Mouse (Mus musculus) forebrain, embryonic 14.5 days (tissue): Measurements from ENCODE around the gene Vps13d. TPM values are rescaled to one million over a fixed set of nuclear protein-coding genes. Genes with fewer than 3 reads are reported as not detected.

Source experiments
- ATAC-seq: fragments of 200-750 bp; cut with Nextera tagmentation; 2 replicates; pipeline ENCODE4 v1.8.0; 2017; ENCODE audit warnings: mild to moderate bottlenecking, moderate library complexity
- DNase-seq: peaks from one replicate; pipeline ENCODE4 v3.0.0-alpha.2; 2015; ENCODE audit warnings: low spot score
- H3K27ac ChIP-seq: fragments of 300-500 bp; sonication (generic); 2 replicates; pipeline ENCODE4 v1.5.1; 2014; ENCODE audit warnings: low read depth, mild to moderate bottlenecking, control low read depth, low read length, moderate library complexity
- H3K27me3 ChIP-seq: fragments of 300-500 bp; sonication (generic); replicated peaks from 2 replicates; pipeline ENCODE4 v1.6.1; 2014; ENCODE audit warnings: low read length, control low read depth, mixed read lengths; ENCODE audit not compliant: control insufficient read depth, insufficient read depth
- H3K36me3 ChIP-seq: fragments of 300-500 bp; sonication (generic); 2 replicates; pipeline ENCODE4 v1.6.1; 2014; ENCODE audit warnings: low read length, control low read depth; ENCODE audit not compliant: control insufficient read depth, insufficient read depth
- H3K4me1 ChIP-seq: fragments of 300-500 bp; sonication (generic); 2 replicates; pipeline ENCODE4 v1.6.1; 2014; ENCODE audit warnings: antibody characterized with exemption, low read length, control low read depth; ENCODE audit not compliant: control insufficient read depth, insufficient read depth
- H3K4me2 ChIP-seq: fragments of 300-500 bp; sonication (generic); 2 replicates; pipeline ENCODE4 v1.6.1; 2014; ENCODE audit warnings: mild to moderate bottlenecking, control low read depth, low read length
- H3K4me3 ChIP-seq: fragments of 300-500 bp; sonication (generic); 2 replicates; pipeline ENCODE4 v1.5.1; 2014; ENCODE audit warnings: low read depth, low read length, control low read depth
- H3K9ac ChIP-seq: fragments of 300-500 bp; sonication (generic); 2 replicates; pipeline ENCODE4 v1.6.1; 2014; ENCODE audit warnings: mild to moderate bottlenecking, low read length, control low read depth, moderate library complexity
- H3K9me3 ChIP-seq: fragments of 300-500 bp; sonication (generic); replicated peaks from 2 replicates; pipeline ENCODE4 v1.6.1; 2016; ENCODE audit warnings: low read length, control low read depth, mixed read lengths; ENCODE audit not compliant: control insufficient read depth
- WGBS: fragments of 180-500 bp; shearing (Covaris S2); extraction: QIAGEN DNeasy Blood & Tissue Kit; methylation state at CpG from one replicate; pipeline ENCODE4 v1.1.7; 2014; 5-methylcytosine and 5-hydroxymethylcytosine counted together
- polyA plus RNA-seq: library from polyadenylated mRNA; unstranded; fragments of >200 nt; fragmentation: Nextera tagmentation; extraction: Ambion mirVana; gene quantifications from 2 replicates; pipeline ENCODE4 v1.2.1, GENCODE M21; 2014

Gene Vps13d
- polyA plus RNA-seq, 1 experiment from 2014 or later: 9.0 TPM

DNA sequence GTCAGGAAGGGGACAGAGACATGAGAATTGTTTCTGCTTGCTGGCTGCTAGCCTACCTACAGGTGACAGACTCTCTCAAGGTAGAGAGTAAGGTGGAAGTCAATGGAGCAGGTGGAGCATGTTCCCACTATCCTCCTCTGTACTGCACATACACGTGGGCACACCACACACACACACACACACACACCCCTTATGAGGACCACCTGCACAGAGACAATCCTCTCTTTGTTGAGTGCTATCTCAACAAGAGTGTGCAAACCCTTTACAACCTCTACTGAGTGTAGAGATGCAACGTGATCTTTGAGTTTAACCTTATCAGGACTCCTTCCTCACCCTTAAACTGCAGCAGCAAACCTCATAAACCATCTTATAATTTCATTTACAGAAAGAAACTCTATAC, 8.5 kb upstream of the Vps13d start:
- Histone ChIP-seq H3K9me3 (no peaks in the 10 kb centered on the region), H3K27me3 (no peaks in the 10 kb centered on the region), H3K4me1 (no peaks in the 10 kb centered on the region), H3K36me3 (no peaks in the 10 kb centered on the region), H3K4me2 (no peak overlapping the region), H3K4me3 (no peak overlapping the region), H3K27ac (no peak overlapping the region), H3K9ac (no peak overlapping the region)
- no peak for ATAC-seq
- 69% methylated on average over 2 of the region's 2 CpGs for WGBS
- DNase-seq: no peak

GRCm38 (mm10) chr4:145201424-145201823, 6.6 kb upstream of the Vps13d start:
- H3K4me1 ChIP-seq: no peaks in the 10 kb centered on the region
- H3K4me2 ChIP-seq: no peak overlapping the region
- no peaks in the 10 kb centered on the region for H3K36me3 ChIP-seq
- H3K9ac ChIP-seq: no peak overlapping the region
- 70% methylated on average over 3 of the region's 3 CpGs for WGBS
- H3K4me3 ChIP-seq: no peak overlapping the region
- H3K9me3 ChIP-seq: no peaks in the 10 kb centered on the region
- no peaks in the 10 kb centered on the region for H3K27me3 ChIP-seq
- DNase-seq: no peak
- H3K27ac ChIP-seq: no peak overlapping the region
- ATAC-seq: no peak

DNA sequence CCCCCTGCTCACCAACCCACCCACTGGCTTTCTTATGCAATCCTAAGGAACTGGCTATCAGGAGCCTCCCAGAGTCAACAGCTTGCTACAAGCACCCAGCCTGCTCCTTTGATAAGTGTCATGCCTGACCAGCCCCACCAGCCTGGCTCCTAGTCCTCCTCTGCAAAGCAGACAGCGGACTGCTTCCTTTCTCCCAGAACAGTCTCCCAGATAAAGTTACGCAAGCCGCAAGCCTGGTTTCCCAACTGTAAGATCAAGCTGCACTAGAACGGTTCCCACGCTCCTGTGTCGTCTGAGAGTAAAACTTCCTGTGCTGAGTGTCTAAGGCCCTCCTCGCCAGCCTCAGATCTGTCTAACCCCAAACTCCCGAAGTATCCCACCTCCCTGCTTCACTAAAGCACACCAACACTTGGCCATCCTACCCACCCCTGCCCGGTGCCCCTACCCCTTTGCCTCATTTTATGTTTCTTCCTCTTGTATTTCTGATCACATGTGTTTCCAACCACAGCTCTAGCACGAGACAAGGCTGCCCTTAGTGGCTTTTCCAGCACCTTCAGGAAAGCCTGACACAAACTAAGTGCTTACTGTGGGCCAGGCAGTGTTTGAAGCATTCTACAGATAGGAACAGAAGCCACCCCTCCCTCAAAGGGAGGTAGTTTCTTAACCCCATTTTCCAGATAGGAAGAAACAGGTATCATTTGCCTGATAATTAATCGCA, 5.3 kb upstream of the Vps13d start:
- Histone ChIP-seq H3K9ac (no peak overlapping the region), H3K36me3 (no peaks in the 10 kb centered on the region), H3K4me2 (no peak overlapping the region), H3K4me3 (no peak overlapping the region), H3K4me1 (no peaks in the 10 kb centered on the region), H3K27ac (no peak overlapping the region), H3K9me3 (no peaks in the 10 kb centered on the region), H3K27me3 (no peaks in the 10 kb centered on the region)
- DNase-seq (no peak), ATAC-seq (no peak)
- 68% methylated on average over 11 of the region's 11 CpGs for WGBS

DNA sequence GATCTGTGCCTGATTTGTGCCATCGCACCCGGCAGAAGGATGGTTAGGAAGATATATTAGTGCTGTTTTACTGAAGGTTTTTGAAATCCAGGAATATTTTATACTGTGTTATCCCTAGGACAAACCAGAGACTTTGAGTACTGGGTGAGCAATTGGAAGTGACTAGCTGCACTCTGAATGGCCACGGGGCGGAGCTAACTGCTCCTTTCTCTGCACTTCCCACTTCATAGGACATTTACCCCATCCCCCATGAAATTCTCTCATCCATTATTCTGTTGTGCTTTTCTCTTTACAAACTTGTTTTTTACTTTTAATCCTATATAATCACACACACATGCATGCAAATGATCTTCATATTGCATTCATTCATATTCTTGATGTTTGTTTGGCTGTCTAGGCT, 1.8 kb upstream of the Vps13d start:
- H3K27me3 ChIP-seq: no peaks in the 10 kb centered on the region
- 74% methylated on average over 4 of the region's 4 CpGs for WGBS
- no peak overlapping the region for H3K27ac ChIP-seq
- no peak overlapping the region for H3K9ac ChIP-seq
- peaks cover 7% of the 10 kb centered on the region; the same call in 1 of the 2 replicates for H3K4me1 ChIP-seq
- no peak overlapping the region for H3K4me3 ChIP-seq
- ATAC-seq (no peak), DNase-seq (no peak)
- H3K9me3 ChIP-seq: no peaks in the 10 kb centered on the region
- H3K4me2 ChIP-seq: no peak overlapping the region
- H3K36me3 ChIP-seq: no peaks in the 10 kb centered on the region

- Histone ChIP-seq H3K9ac (peak overlapping the region; percentile 88; the same call in 1 of the 2 replicates), H3K4me3 (peak overlapping the region; percentile 88)
- ATAC-seq: peak; percentile 42; the same call in 1 of the 2 replicates
Observed at GRCm38 (mm10) chr4:145195172-145195571, 367 bp upstream of the Vps13d start.

DNA sequence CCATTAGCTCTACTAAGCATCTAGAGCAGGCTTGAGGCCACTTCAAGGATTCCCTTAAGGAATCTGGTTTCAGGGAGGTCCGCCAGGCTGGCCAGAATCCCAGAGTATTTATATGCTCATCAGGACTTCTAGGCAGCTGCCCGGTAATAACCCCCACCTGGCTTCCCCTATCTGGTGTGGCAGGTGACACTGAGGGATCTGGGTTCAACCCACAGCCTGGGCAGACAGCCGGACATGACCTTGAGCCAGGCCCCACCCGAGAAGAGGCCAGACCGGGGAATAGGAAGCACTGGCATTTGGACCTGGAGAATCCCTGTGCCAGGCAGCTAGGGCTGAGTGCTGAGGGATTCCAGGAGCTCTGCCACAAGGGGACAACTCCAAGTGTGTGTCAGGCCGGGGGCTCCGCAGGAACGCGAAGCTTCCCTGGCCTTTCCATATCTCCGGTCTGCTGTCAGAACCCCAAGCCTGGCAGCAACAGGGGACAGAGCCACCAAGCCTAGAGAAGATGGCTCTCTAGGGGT, 754 bp downstream of the Vps13d start:
- 1% methylated on average over 10 of the region's 10 CpGs for WGBS
- Histone ChIP-seq H3K27me3 (no peaks in the 10 kb centered on the region), H3K27ac (no peak overlapping the region), H3K36me3 (peaks cover 14% of the 10 kb centered on the region; the same call in 1 of the 2 replicates), H3K9ac (peak overlapping the region; percentile 88), H3K4me3 (peak overlapping the region; percentile 88), H3K4me2 (peak overlapping the region; percentile 84), H3K4me1 (peaks cover 7% of the 10 kb centered on the region; the same call in 1 of the 2 replicates), H3K9me3 (no peaks in the 10 kb centered on the region)
- DNase-seq (peak; percentile 11), ATAC-seq (no peak)

More at GRCm38 (mm10) chr4:145195172-145195571, 367 bp upstream of the Vps13d start:
- no peak overlapping the region for H3K4me2 ChIP-seq
- H3K9me3 ChIP-seq: no peaks in the 10 kb centered on the region
- H3K4me1 ChIP-seq: peaks cover 7% of the 10 kb centered on the region; the same call in 1 of the 2 replicates
- H3K27me3 ChIP-seq: no peaks in the 10 kb centered on the region
- WGBS: 24% methylated on average over 5 of the region's 5 CpGs
- H3K36me3 ChIP-seq: peaks cover 4% of the 10 kb centered on the region; the same call in 1 of the 2 replicates
- no peak for DNase-seq
- no peak overlapping the region for H3K27ac ChIP-seq

- WGBS: 60% methylated on average over 3 of the region's 3 CpGs
- Histone ChIP-seq H3K4me2 (peak overlapping the region; percentile 84), H3K4me1 (peaks cover 7% of the 10 kb centered on the region; the same call in 1 of the 2 replicates), H3K36me3 (peaks cover 14% of the 10 kb centered on the region; the same call in 1 of the 2 replicates), H3K27me3 (no peaks in the 10 kb centered on the region), H3K9me3 (no peaks in the 10 kb centered on the region), H3K27ac (no peak overlapping the region), H3K9ac (no peak overlapping the region), H3K4me3 (0 out of 2 replicates have a peak overlapping the region, but pooled peaks have one; percentile 88)
- DNase-seq (no peak), ATAC-seq (no peak)
Observed at GRCm38 (mm10) chr4:145193406-145193805, 1.4 kb downstream of the Vps13d start.

- Histone ChIP-seq H3K9ac (no peak overlapping the region), H3K27me3 (no peaks in the 10 kb centered on the region), H3K9me3 (no peaks in the 10 kb centered on the region), H3K36me3 (peaks cover 16% of the 10 kb centered on the region; the same call in 1 of the 2 replicates), H3K4me3 (no peak overlapping the region), H3K4me1 (peaks cover 7% of the 10 kb centered on the region; the same call in 1 of the 2 replicates), H3K4me2 (no peak overlapping the region), H3K27ac (no peak overlapping the region)
- DNase-seq (no peak), ATAC-seq (no peak)
Observed at GRCm38 (mm10) chr4:145192686-145193085, 2.1 kb downstream of the Vps13d start.

- no peak overlapping the region for H3K4me2 ChIP-seq
- H3K36me3 ChIP-seq: peaks cover 32% of the 10 kb centered on the region; the same call in 1 of the 2 replicates
- no peak overlapping the region for H3K4me3 ChIP-seq
Observed at GRCm38 (mm10) chr4:145188561-145188960, 6.2 kb downstream of the Vps13d start.

More at GRCm38 (mm10) chr4:145188561-145188960, 6.2 kb downstream of the Vps13d start:
- Histone ChIP-seq H3K27ac (no peak overlapping the region), H3K4me1 (peaks cover 2% of the 10 kb centered on the region; the same call in 1 of the 2 replicates), H3K9me3 (no peaks in the 10 kb centered on the region), H3K9ac (no peak overlapping the region), H3K27me3 (no peaks in the 10 kb centered on the region)
- no peak for DNase-seq
- no peak for ATAC-seq
